Mouse (Mus musculus) CH12.LX (cell line): ENCODE results near the gene Ddah1. TPM values are rescaled to one million over a fixed set of nuclear protein-coding genes. Genes with fewer than 3 reads are reported as not detected.

Experiments used
- DNase-seq: peaks from one replicate; pipeline ENCODE4 v3.0.0-alpha.2; 2013; ENCODE audit errors: extremely low read depth
- H3K27ac ChIP-seq: 2 replicates; pipeline ENCODE4 v1.5.1; 2012; ENCODE audit warnings: low read depth, mild to moderate bottlenecking, control low read depth, moderate library complexity; ENCODE audit not compliant: insufficient read depth
- H3K27me3 ChIP-seq: replicated peaks from 2 replicates; pipeline ENCODE3; 2012; ENCODE audit warnings: inconsistent platforms
- H3K36me3 ChIP-seq, 2 experiments: replicated peaks in 1 of 2; 2 replicates each; pipeline versions ENCODE3 to v1.6.1; 2012; ENCODE audit warnings: inconsistent platforms in 1 of 2, low read length in 1 of 2, mild to moderate bottlenecking in 1 of 2, mixed read lengths in 1 of 2, moderate library complexity in 1 of 2; ENCODE audit not compliant: control insufficient read depth in 1 of 2, insufficient read depth in 1 of 2
- H3K4me1 ChIP-seq, 2 experiments: 2 replicates each; pipeline ENCODE4 v1.6.1; 2012; ENCODE audit warnings: inconsistent platforms in 1 of 2, moderate library complexity in 1 of 2; ENCODE audit not compliant: insufficient read depth in 2 of 2, control insufficient read depth in 1 of 2
- H3K4me2 ChIP-seq: 2 replicates; pipeline ENCODE4 v1.6.1; 2012; ENCODE audit warnings: low read depth, mild to moderate bottlenecking, control low read depth; ENCODE audit not compliant: poor library complexity, insufficient read depth, severe bottlenecking
- H3K4me3 ChIP-seq, 3 experiments: fragments of 150-350 bp in 1 of 3; sonication (generic) in 1 of 3; replicated peaks in 1 of 3; 2 replicates each; pipeline versions ENCODE3 to v1.5.1; 2011 to 2012; ENCODE audit warnings: low read depth in 2 of 3, low read length in 2 of 3, mild to moderate bottlenecking in 2 of 3, moderate library complexity in 2 of 3, control low read depth in 1 of 3, improper control_type of control experiment in 1 of 3, inconsistent platforms in 1 of 3, mixed read lengths in 1 of 3; ENCODE audit not compliant: poor library complexity in 1 of 3
- H3K79me2 ChIP-seq: replicated peaks from 2 replicates; pipeline ENCODE4 v1.6.1; 2012; ENCODE audit warnings: mild to moderate bottlenecking, moderate library complexity; ENCODE audit not compliant: control insufficient read depth, poor library complexity, insufficient read depth, severe bottlenecking; ENCODE audit errors: extremely low read depth
- H3K9ac ChIP-seq: 2 replicates; pipeline ENCODE4 v1.6.1; 2012; ENCODE audit warnings: low read depth, mild to moderate bottlenecking, control low read depth, moderate library complexity; ENCODE audit not compliant: insufficient read depth
- H3K9me3 ChIP-seq: replicated peaks from 2 replicates; pipeline ENCODE3; 2012; ENCODE audit warnings: low read length, inconsistent platforms, mixed read lengths
- BHLHE40 ChIP-seq: IDR thresholded peaks from 2 replicates; pipeline ENCODE4 v1.6.1; 2011; ENCODE audit warnings: mild to moderate bottlenecking, low read depth, low read length, improper control_type of control experiment
- CHD1 ChIP-seq: IDR thresholded peaks from 2 replicates; pipeline ENCODE4 v1.6.1; 2012; ENCODE audit warnings: low read depth, low read length, improper control_type of control experiment, inconsistent platforms
- CHD2 ChIP-seq: IDR thresholded peaks from 2 replicates; pipeline ENCODE4 v1.6.1; 2011; ENCODE audit warnings: low read length, improper control_type of control experiment
- CTCF ChIP-seq, 2 experiments: IDR thresholded peaks in 1 of 2; conservative IDR thresholded peaks in 1 of 2; 2 replicates each; pipeline ENCODE4 v1.5.1; 2011 to 2012; ENCODE audit warnings: low read depth in 2 of 2, low read length in 2 of 2, improper control_type of control experiment in 1 of 2, inconsistent platforms in 1 of 2, mild to moderate bottlenecking in 1 of 2, moderate library complexity in 1 of 2
- E2F4 ChIP-seq: IDR thresholded peaks from 2 replicates; pipeline ENCODE4 v1.6.1; 2011; ENCODE audit warnings: low read depth, low read length, improper control_type of control experiment; ENCODE audit not compliant: insufficient replicate concordance
- IRF4 ChIP-seq: IDR thresholded peaks from 2 replicates; pipeline ENCODE4 v1.6.1; 2014; ENCODE audit warnings: low read depth, mild to moderate bottlenecking, inconsistent platforms, low read length, improper control_type of control experiment
- JUN ChIP-seq: IDR thresholded peaks from 2 replicates; pipeline ENCODE4 v1.6.1; 2011; ENCODE audit warnings: low read depth, mild to moderate bottlenecking, low read length, improper control_type of control experiment, moderate library complexity; ENCODE audit not compliant: insufficient read depth
- MAFK ChIP-seq: IDR thresholded peaks from 2 replicates; pipeline ENCODE4 v1.6.1; 2011; ENCODE audit warnings: low read length, improper control_type of control experiment; ENCODE audit not compliant: insufficient replicate concordance
- MAX ChIP-seq: IDR thresholded peaks from 2 replicates; pipeline ENCODE4 v1.6.1; 2011; ENCODE audit warnings: low read length, improper control_type of control experiment
- MAZ ChIP-seq: IDR thresholded peaks from 2 replicates; pipeline ENCODE4 v1.6.1; 2012; ENCODE audit warnings: low read depth, mild to moderate bottlenecking, inconsistent platforms, low read length, improper control_type of control experiment, moderate library complexity
- MXI1 ChIP-seq: IDR thresholded peaks from 2 replicates; pipeline ENCODE4 v1.6.1; 2011; ENCODE audit warnings: mild to moderate bottlenecking, low read depth, low read length, improper control_type of control experiment
- MYC ChIP-seq: IDR thresholded peaks from 2 replicates; pipeline ENCODE4 v1.6.1; 2011; ENCODE audit warnings: low read depth, mild to moderate bottlenecking, improper control_type of control experiment, low read length
- NELFE ChIP-seq: IDR thresholded peaks from 2 replicates; pipeline ENCODE4 v1.6.1; 2011; ENCODE audit warnings: low read depth, low read length, improper control_type of control experiment
- POLR2A ChIP-seq: IDR thresholded peaks from 2 replicates; pipeline ENCODE4 v1.6.1; 2011; ENCODE audit warnings: low read depth, mild to moderate bottlenecking, improper control_type of control experiment, low read length
- POLR2AphosphoS2 ChIP-seq: IDR thresholded peaks from 2 replicates; pipeline ENCODE4 v1.6.1; 2011; ENCODE audit warnings: low read depth, low read length, improper control_type of control experiment
- RAD21 ChIP-seq: IDR thresholded peaks from 2 replicates; pipeline ENCODE4 v1.6.1; 2011; ENCODE audit warnings: low read depth, mild to moderate bottlenecking, low read length, improper control_type of control experiment, moderate library complexity
- TCF12 ChIP-seq: IDR thresholded peaks from 2 replicates; pipeline ENCODE4 v1.6.1; 2014; ENCODE audit warnings: low read depth, mild to moderate bottlenecking, inconsistent platforms, low read length, improper control_type of control experiment
- UBTF ChIP-seq: IDR thresholded peaks from 2 replicates; pipeline ENCODE4 v1.6.1; 2012; ENCODE audit warnings: low read depth, mild to moderate bottlenecking, inconsistent platforms, low read length, improper control_type of control experiment, moderate library complexity
- USF2 ChIP-seq: conservative IDR thresholded peaks from 2 replicates; pipeline ENCODE4 v1.6.1; 2011; ENCODE audit warnings: low read depth, low read length, improper control_type of control experiment
- dilution Hi-C: fragments of 300-500 bp; cut with MboI; formaldehyde crosslinking; loops from 2 replicates; pipeline ENCODE4 v1.14.3; 2020; ENCODE audit warnings: low sequenced_read_pairs; ENCODE audit not compliant: extremely low pct_unique_long_range_greater_than_20kb, extremely low pct_ligation_motif_present
- in situ Hi-C: fragments of 300-500 bp; cut with MboI; formaldehyde crosslinking; loops from 3 replicates; pipeline ENCODE4 v1.14.3; 2019; ENCODE audit warnings: low sequenced_read_pairs, low pct_ligation_motif_present, low pct_unique_long_range_greater_than_20kb, mixed read lengths
- polyA plus RNA-seq: library from polyadenylated mRNA; unstranded; fragments of >175 nt; gene quantifications from 2 replicates; pipeline ENCODE4 v1.2.1, GENCODE M21; 2012; ENCODE audit warnings: low read depth; ENCODE audit not compliant: insufficient read length
- total RNA-seq, 2 experiments: library from RNA; depleted of rRNA; stranded (reverse); fragments of 300-350 nt in 1 of 2; fragments of >200 nt in 1 of 2; gene quantifications; 2 replicates each; pipeline ENCODE4 v1.2.3; 2012 to 2014

Ddah1 gene
- total and polyA plus RNA-seq, 3 experiments: not detected

DNA sequence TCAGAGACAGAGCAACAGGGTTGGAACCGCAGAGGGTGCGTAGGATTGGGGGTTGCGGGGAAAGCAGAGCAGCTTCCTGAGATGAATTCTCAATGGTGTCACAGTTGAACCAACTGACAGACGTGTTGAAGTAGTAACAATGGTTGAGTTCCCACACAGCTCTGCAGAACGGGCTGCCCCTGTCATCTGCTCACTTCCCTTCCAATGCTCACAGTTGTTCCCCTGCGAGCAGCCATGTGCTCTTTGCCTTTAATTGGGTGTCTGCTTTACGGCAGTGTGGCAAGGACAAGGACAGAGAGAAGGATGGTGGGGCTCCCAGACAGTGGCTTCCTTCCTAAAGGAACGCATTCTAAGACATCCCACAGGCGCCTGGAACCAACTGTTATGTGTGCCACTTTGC is 15.4 kb upstream of the Ddah1 start:
- no peaks in the 10 kb centered on the region for H3K9me3 ChIP-seq
- H3K27ac ChIP-seq: no peak overlapping the region
- peaks cover 0 to 7% of the 10 kb centered on the region in 2 experiments; a peak in 2 of 4 replicates for H3K4me1 ChIP-seq
- TF ChIP-seq MAX (peak; percentile 76), CHD2 (no peak), MYC (peak; percentile 67; the same call in 1 of the 2 replicates)
- TF ChIP-seq, all 38 proteins: peak for 2
- no peaks in the 10 kb centered on the region for H3K36me3 ChIP-seq
- no peak overlapping the region for H3K9ac ChIP-seq
- DNase-seq: peak; percentile 30
- H3K27me3 ChIP-seq: no peaks in the 10 kb centered on the region
- peak overlapping the region in 1 of 3 experiments; percentile 0 for H3K4me3 ChIP-seq
- H3K4me2 ChIP-seq: peak overlapping the region; percentile 49
- no peaks in the 10 kb centered on the region for H3K79me2 ChIP-seq
- dilution Hi-C loops: no loop called here
- in situ Hi-C loops: no loop called here

DNA sequence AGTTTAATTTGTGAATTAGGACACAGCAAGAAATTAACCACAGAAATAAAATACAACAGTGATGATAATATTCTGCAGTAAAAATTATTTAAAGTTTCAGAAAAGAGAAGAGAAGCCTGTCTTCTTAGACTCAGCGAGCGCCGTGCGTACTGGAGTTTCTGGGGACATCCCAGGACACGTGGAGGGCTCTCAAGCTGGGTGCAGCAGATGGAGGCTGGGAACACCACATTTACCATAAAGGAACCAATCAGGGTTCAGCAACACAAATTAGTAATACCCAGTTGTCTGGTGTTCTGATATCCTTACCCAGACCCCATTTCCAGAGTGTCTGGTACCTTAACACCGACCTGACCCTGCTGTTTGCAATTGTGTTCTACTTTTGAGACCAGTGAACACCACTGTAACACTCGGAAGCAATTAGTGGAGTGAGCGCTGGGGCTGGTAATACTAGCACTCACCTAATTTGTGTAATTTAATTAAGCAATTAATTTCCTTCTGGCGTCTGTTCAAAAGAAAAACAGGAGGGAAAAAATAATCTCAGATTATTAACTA is 14.9 kb upstream of the Ddah1 start:
- Histone ChIP-seq H3K4me3 (no peak overlapping the region), H3K27me3 (no peaks in the 10 kb centered on the region), H3K79me2 (no peaks in the 10 kb centered on the region), H3K4me2 (no peak overlapping the region), H3K36me3 (no peaks in the 10 kb centered on the region), H3K9me3 (no peaks in the 10 kb centered on the region), H3K4me1 (peaks cover 0 to 7% of the 10 kb centered on the region in 2 experiments; a peak in 2 of 4 replicates), H3K27ac (no peak overlapping the region), H3K9ac (no peak overlapping the region)
- TF ChIP-seq JUN (no peak), CHD2 (no peak), MXI1 (no peak), POLR2A (no peak), CHD1 (no peak), USF2 (no peak), MYC (no peak)
- in situ Hi-C loops (no loop called here), dilution Hi-C loops (no loop called here)
- DNase-seq: no peak

DNA sequence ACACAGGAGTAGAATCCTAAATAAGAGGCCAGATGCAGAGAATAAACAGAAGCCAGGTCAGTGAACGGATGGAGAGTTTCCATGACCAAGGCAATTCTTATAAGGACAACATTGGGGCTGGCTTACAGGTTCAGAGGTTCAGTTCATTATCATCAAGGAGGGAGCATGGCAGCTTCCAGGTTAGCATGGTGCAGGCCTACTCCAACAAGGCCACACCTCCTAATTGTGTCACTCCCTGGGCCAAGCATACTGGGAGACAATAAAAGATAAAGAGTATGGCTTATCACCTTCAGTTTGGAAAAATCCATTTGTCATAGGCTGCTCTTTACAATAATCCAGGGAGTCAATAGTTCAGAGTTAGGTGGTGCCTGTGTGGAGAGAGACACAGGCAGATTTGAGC is 9.8 kb upstream of the Ddah1 start:
- in situ Hi-C loops (no loop called here), dilution Hi-C loops (no loop called here)
- no peak for DNase-seq
- no peak overlapping the region for H3K27ac ChIP-seq
- no peak overlapping the region for H3K9ac ChIP-seq
- no peaks in the 10 kb centered on the region for H3K4me1 ChIP-seq
- H3K9me3 ChIP-seq: no peaks in the 10 kb centered on the region
- no peaks in the 10 kb centered on the region for H3K79me2 ChIP-seq
- no peaks in the 10 kb centered on the region for H3K27me3 ChIP-seq
- H3K36me3 ChIP-seq: no peaks in the 10 kb centered on the region
- no peak overlapping the region for H3K4me2 ChIP-seq
- TF ChIP-seq TCF12 (no peak), CTCF (conservative IDR thresholded peaks at IDR 0.05 in 1 of 2, IDR thresholded peaks at IDR 0.05 in 1 of 2; ENCODE audit: low read depth in 2 of 2, low read length in 2 of 2) (no peak), POLR2AphosphoS2 (no peak), E2F4 (no peak), BHLHE40 (no peak), UBTF (no peak), MAFK (no peak), IRF4 (no peak), MAX (no peak), MAZ (no peak), RAD21 (no peak), NELFE (no peak)
- no peak overlapping the region for H3K4me3 ChIP-seq
